Mouse (Mus musculus) spleen, adult 2 months (tissue): Measurements from ENCODE around the gene Ms4a4c. TPM values are rescaled to one million over a fixed set of nuclear protein-coding genes. Genes with fewer than 3 reads are reported as not detected.
"Not testable (repeated sequence)": the region's sequence is repeated elsewhere in the genome, so short reads cannot be mapped to it uniquely, and the experiment has no call there.

Experiments
- DNase-seq, 2 experiments: peaks; one replicate each; pipeline versions ENCODE4 v3.0.0 to v3.0.0-alpha.2; 2012 to 2021; ENCODE audit warnings: low spot score in 2 of 2, low read depth in 1 of 2
- H3K27ac ChIP-seq: fragments of 200-500 bp; 2 replicates; pipeline ENCODE4 v1.5.1; 2012; ENCODE audit warnings: low read length, inconsistent platforms; ENCODE audit not compliant: insufficient read depth
- H3K27me3 ChIP-seq: fragments of 200-500 bp; 2 replicates; pipeline ENCODE4 v1.6.1; 2012; ENCODE audit warnings: mild to moderate bottlenecking, moderate library complexity, low read length, inconsistent platforms; ENCODE audit not compliant: control insufficient read depth, insufficient read depth
- H3K36me3 ChIP-seq: fragments of 200-500 bp; 2 replicates; pipeline ENCODE4 v1.6.1; 2012; ENCODE audit warnings: mild to moderate bottlenecking, low read length, inconsistent platforms; ENCODE audit not compliant: control insufficient read depth, insufficient read depth
- H3K4me1 ChIP-seq: fragments of 200-500 bp; 2 replicates; pipeline ENCODE4 v1.6.1; 2011; ENCODE audit warnings: inconsistent platforms; ENCODE audit not compliant: control insufficient read depth, insufficient read depth, insufficient read length
- H3K4me3 ChIP-seq: fragments of 200-500 bp; 2 replicates; pipeline ENCODE4 v1.5.1; 2011; ENCODE audit warnings: mild to moderate bottlenecking, inconsistent platforms; ENCODE audit not compliant: insufficient read depth, insufficient read length; ENCODE audit errors: extremely low read depth
- CTCF ChIP-seq: fragments of 200-500 bp; IDR thresholded peaks from 2 replicates; pipeline ENCODE4 v1.5.1; 2011; ENCODE audit warnings: mild to moderate bottlenecking, inconsistent platforms; ENCODE audit not compliant: insufficient read depth, insufficient read length, insufficient replicate concordance; ENCODE audit errors: extremely low read depth
- POLR2A ChIP-seq: fragments of 200-500 bp; IDR thresholded peaks from 2 replicates; pipeline ENCODE4 v1.6.1; 2011; ENCODE audit warnings: low read depth, low read length, inconsistent platforms
- WGBS: fragments of 180-500 bp; shearing (Covaris S2); methylation state at CpG from one replicate; pipeline ENCODE4 v1.1.7; 2018; 5-methylcytosine and 5-hydroxymethylcytosine counted together
- polyA plus RNA-seq: library from polyadenylated mRNA; depleted of rRNA; stranded (reverse); fragments of >200 nt; gene quantifications from 2 replicates; pipeline ENCODE4 v1.2.3, GENCODE M21; 2012

Gene Ms4a4c
- polyA plus RNA-seq, 1 experiment = 9.4 TPM

DNA sequence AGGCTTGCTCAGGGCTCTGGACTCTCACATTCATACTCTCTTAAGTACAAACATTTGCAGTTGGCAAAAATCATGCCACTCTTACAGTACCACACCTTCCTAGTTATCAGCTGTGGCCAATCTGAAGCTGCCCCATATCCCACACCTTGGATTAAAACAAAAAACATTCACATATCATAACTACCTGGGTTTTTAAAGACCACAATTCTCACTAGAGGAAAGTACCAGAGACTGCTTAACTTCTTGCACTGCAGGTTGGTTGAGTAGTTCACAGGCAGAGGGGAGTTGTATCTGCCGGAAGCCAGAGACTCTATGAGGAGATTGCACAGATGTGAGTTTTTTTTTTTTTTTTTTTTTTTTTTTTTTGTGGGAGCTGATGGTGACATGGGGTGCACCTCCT lies 9.5 kb downstream of the Ms4a4c start:
- 53% methylated on average over 1 of the region's 1 CpGs for WGBS
- no peak for DNase-seq
- H3K4me1 ChIP-seq = peaks cover 11% of the 10 kb centered on the region; the same call in 1 of the 2 replicates
- 0 out of 2 replicates have a peak overlapping the region, but pooled peaks have one; percentile 3 for H3K4me3 ChIP-seq
- TF ChIP-seq CTCF (no peak), POLR2A (no peak)
- peak overlapping the region; percentile 90 for H3K27ac ChIP-seq
- peaks cover 5% of the 10 kb centered on the region; the same call in 1 of the 2 replicates for H3K36me3 ChIP-seq
- H3K27me3 ChIP-seq = no peaks in the 10 kb centered on the region

GRCm38 (mm10) chr19:11415581-11415980 lies 11.0 kb downstream of the Ms4a4c start:
- DNase-seq = no peak
- WGBS = 84% methylated on average over 3 of the region's 3 CpGs
- no peak overlapping the region for H3K4me3 ChIP-seq
- peaks cover 11% of the 10 kb centered on the region; the same call in 1 of the 2 replicates for H3K4me1 ChIP-seq
- TF ChIP-seq POLR2A (no peak), CTCF (no peak)
- no peaks in the 10 kb centered on the region for H3K27me3 ChIP-seq
- H3K27ac ChIP-seq = no peak overlapping the region
- H3K36me3 ChIP-seq = peaks cover 8% of the 10 kb centered on the region

GRCm38 (mm10) chr19:11418865-11419264 lies 14.3 kb downstream of the Ms4a4c start:
- H3K27ac ChIP-seq, H3K4me3 ChIP-seq, DNase-seq, H3K27me3 ChIP-seq, H3K4me1 ChIP-seq: not testable (repeated sequence)
- WGBS = 68% methylated on average over 3 of the region's 3 CpGs
- H3K36me3 ChIP-seq = peaks cover 14% of the 10 kb centered on the region

GRCm38 (mm10) chr19:11431209-11431608 lies 26.6 kb downstream of the Ms4a4c start:
- 72% methylated on average over 1 of the region's 1 CpGs for WGBS
- H3K4me1 ChIP-seq, H3K4me3 ChIP-seq, H3K27ac ChIP-seq, H3K36me3 ChIP-seq, H3K27me3 ChIP-seq, DNase-seq: not testable (repeated sequence)

DNA sequence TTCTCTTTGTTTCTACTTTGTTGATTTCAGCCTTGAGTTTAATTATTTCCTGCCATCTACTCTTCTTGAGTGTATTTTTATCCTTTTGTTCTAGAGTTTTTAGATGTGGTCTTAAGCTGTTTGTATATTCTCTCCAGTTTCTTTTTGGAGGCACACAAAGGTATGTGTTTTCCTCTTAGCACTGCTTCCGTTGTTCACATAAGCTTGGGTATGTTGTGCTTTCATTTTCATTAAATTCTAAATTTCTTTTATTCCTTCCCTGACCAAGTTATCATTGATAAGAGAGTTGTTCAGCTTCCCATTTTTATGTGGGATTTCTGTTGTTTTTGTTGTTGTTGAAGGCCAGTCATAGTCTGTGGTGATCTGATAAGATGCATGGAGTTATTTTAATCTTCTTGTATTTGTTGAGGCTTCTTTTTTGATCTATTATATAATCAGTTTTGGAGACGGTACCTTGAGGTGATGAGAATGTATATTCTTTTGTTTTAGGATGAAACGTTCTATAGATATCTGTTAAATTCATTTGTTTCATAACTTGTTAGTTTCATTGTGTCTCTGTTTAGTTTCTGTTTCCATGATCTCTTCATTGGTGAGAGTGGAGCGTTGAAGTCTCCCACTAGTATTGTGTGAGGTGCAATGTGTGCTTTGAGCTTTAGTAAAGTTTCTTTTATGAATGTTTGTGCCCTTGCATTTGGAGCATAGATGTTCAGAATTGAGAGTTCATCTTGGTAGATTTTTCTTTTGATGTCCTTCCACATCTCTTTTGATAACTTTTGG lies 30.7 kb downstream of the Ms4a4c start:
- Histone ChIP-seq H3K4me1 (peaks cover 2% of the 10 kb centered on the region; the same call in 1 of the 2 replicates), H3K4me3 (no peak overlapping the region; the same call in 1 of the 2 replicates), H3K36me3 (no peaks in the 10 kb centered on the region), H3K27me3 (no peaks in the 10 kb centered on the region), H3K27ac (no peak overlapping the region)
- DNase-seq = no peak
- TF ChIP-seq CTCF (no peak), POLR2A (no peak)
- 66% methylated on average over 4 of the region's 4 CpGs for WGBS

DNA sequence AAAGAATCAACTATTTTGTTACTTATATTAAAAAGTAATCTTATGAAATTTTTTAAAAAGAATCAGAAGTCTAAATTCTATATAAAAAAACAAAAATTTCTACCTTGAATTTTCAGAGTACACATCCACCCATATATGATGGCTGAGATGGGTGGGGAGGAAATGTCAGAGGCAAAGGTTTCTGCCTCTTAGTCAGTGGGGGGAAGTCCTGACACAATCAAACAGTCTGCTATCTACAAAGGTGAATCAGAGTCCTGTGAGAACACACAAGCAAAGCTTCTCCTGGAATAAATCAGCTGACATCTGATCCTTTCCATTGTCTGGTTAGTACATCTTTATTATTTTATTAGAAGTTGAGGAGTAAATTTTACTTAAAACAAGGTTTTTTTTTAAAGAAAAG lies 38.8 kb downstream of the Ms4a4c start, which contains the start of gene Ms4a4b:
Gene Ms4a4b (plus strand): TSS at position 216 of the 400 bp plus-strand sequence.
- TF ChIP-seq CTCF (no peak), POLR2A (peak; percentile 43)
- peak within 1 kb of the TSS; percentile 32 for H3K4me3 ChIP-seq
- H3K36me3 ChIP-seq = no peaks in the 10 kb centered on the region
- peak within 1 kb of the TSS; percentile 51 for H3K27ac ChIP-seq
- peaks cover 2% of the 10 kb centered on the region for H3K4me1 ChIP-seq
- no peak for DNase-seq
- H3K27me3 ChIP-seq = no peaks in the 10 kb centered on the region

DNA sequence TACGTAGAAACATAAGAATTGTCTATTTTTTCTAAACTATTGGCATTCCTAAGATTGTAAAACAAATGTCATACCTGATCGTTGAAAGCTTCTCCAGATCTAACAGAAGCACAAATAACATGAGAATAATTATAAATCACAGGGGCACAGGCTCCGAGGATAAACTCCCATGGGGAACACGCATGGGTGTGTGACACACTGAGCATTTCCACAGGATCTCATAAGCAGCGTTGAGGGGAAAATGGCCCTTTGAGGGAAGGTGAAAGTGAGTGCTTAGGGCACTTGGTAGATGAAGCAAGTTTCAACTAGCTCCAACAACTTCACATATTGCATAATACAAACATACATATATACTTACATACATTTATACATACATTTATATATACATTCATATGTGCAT lies 39.4 kb downstream of the Ms4a4c start:
- Histone ChIP-seq H3K27me3 (no peaks in the 10 kb centered on the region), H3K36me3 (no peaks in the 10 kb centered on the region), H3K4me3 (peak overlapping the region; percentile 32), H3K27ac (peak overlapping the region; percentile 51), H3K4me1 (peaks cover 2% of the 10 kb centered on the region)
- no peak for DNase-seq
- TF ChIP-seq CTCF (no peak), POLR2A (no peak)
- WGBS = 74% methylated on average over 5 of the region's 5 CpGs
